Mouse (Mus musculus): ENCODE measurements around the gene Cdca7.

Gene Cdca7

GRCm38 (mm10) chr2:72491650-72492049, 15.7 kb downstream of the Cdca7 start:
- no peak for DNase-seq (ENCODE audit: extremely low spot score, low spot score)

DNA sequence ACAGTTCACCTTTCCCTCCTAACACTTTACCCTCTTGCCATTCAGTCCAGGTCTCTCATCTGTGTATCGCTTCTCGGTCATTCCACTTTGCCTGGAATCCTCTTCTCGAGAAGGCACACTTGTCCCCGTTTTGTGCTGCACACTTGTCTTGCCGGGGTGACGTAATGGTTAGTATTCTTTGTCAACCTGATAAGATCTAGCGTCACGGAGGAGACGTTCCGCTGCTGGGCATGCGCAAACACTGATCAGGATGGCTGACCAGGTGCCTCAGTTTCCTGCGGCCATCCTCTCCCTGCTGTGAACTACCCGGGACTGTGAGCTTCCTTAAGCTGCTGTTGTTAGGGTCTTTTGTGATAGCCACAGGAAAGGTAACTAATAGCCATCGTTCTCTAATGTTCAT, 17.1 kb downstream of the Cdca7 start:
- DNase-seq (ENCODE audit: extremely low spot score, low spot score) = no peak

DNA sequence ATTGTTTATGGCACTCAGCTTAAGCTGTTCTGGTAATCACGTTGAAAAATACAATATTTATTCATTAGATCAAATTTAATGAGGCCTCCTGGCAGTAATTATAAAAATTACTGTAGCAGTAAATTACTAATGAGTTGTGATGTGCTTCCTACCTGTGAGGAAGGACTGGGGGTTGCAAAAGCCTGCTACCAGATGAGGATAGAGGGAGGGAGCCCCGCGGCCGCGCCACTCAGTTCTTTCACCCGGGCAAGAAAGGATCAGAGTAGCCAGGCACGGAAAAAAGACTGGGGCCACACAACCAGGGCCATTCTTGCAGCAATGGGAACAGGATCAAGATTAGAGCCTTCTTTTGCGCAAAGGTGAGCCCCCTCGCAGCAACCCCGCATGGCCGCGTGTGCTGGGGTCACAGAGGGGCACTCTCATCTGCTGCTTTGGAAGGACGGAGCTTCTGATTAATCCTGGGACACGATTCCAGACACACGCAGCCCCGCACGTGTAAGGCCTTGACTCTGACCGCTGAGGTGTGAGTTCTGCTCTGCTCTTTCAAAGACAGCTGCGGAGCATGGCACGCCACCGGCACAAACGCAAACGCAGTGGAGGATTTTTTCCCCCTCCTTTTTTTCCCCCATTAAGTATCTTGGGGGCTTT, 23.2 kb downstream of the Cdca7 start:
- peak; percentile 49 for DNase-seq (ENCODE audit: extremely low spot score, low spot score)

GRCm38 (mm10) chr2:72499782-72500411, 23.9 kb downstream of the Cdca7 start:
- peak; percentile 32 for DNase-seq (ENCODE audit: extremely low spot score, low spot score)

DNA sequence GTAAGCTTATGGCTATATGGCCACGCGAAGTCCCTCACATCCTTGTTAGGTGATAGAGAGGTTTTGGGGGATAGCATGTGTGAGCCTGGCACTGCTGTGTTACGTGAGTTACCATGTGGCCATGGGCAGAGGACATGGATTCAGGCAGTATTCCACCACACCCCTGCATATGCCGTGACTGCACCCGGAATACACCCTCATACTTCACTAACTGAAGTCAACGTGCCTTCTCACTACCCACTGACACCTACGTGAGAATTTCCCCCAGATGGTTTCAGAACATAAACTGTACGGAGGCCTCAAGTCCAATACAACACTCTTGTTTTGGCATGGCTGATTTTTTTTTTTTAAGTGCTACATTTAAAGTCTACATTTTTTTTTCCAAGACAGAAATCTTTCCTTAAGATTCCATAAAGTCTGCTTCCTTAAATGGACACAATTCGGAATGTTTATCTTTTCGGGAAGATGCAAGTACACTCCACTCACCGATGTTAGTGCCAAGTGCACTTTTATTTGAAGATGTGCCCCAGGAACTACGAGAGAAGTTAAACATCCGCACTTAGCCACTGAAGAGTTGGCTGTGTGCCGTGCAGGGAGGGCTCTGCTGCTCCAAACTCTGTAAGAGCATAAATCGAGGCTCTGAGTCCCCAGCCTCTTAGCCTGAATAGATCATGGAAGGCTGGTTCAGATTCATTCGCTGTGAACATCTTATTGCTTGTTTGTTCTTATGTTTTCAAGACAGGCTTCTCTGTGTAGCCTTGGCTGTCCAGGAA, 26.3 kb downstream of the Cdca7 start:
- no peak for DNase-seq (ENCODE audit: extremely low spot score, low spot score)

DNA sequence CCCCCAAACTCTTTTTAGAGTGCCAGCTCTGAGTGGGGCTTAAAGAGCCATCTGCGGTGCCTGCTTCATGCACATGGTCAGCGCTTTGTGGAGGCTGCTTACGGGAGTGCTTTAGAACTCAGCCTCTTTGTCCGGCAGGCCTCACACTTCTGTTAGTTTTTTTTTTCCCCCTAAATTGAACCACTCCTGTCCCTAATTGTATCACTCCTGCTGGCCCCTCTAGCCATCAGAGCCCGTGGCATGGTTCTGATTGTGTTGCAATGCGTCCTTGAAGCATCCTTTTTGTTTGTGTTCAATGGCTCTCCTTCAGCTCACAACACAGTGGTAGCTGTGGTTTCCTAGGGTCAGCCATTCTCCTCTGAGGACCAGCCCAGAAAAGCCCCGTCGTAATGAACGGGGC, 27.7 kb downstream of the Cdca7 start:
- no peak for DNase-seq (ENCODE audit: extremely low spot score, low spot score)

- DNase-seq (ENCODE audit: extremely low spot score, low spot score) = no peak
Observed at GRCm38 (mm10) chr2:72507855-72508635, 32.1 kb downstream of the Cdca7 start.

GRCm38 (mm10) chr2:72508891-72509290, 32.9 kb downstream of the Cdca7 start:
- no peak for DNase-seq (ENCODE audit: extremely low spot score, low spot score)

- DNase-seq (ENCODE audit: extremely low spot score, low spot score) = no peak
Observed at GRCm38 (mm10) chr2:72515526-72515925, 39.6 kb downstream of the Cdca7 start.

DNA sequence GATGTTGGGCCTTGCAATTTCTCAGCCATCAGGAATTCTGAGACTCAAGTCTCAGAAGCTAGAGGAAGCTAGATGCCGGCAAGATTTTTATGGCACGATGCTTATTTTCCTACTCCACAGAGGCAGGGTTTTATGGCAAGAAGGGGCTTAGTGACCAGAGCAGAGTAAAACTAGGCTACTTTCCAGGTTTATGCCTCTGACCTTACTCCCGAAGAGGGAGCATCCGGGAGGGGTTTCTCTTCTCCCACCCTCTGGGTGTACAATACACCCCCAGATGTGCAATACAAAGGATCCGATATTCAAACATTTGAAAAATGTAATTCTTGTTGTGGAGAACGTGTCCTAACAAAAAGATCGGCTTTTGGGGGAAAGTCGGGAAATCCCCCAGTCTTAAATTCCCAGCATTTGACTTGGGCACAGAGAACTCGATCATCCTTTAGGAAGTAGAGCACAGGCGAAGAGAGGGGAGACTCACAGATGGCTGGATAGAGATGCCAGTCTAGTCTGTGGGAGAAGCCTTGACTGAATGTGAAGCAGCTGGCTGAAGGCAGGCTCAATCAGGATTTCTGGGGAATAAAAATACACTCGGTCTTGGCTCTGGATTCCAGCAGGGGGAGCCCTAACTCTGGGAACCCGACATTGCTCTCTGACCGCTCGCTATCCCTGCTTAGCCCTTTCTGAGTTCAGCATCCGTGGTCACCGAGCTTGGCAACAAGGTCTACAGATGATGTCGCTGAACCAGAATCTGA, 40.2 kb downstream of the Cdca7 start:
- peak; percentile 86 for DNase-seq (ENCODE audit: extremely low spot score, low spot score)

DNA sequence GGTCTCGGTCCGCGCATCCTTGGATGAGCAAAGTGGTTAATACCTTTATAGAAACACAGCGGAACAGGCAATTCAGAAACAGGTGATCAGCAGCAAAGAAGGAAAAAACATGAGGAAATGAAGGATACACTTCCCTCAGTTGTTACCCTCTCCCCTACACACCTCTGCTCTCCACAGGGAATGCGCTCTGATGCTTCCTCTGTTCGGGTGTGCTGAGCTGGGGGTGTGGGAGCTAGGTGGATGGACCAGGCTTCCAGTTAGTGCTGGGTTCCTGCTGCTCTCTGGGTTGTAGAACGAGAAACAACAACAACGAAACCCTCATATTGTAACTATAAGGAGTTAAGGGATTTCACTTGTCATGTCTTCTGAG, 40.7 kb downstream of the Cdca7 start:
- DNase-seq (ENCODE audit: extremely low spot score, low spot score) = no peak

GRCm38 (mm10) chr2:72524022-72524421, 48.1 kb downstream of the Cdca7 start:
- DNase-seq (ENCODE audit: extremely low spot score, low spot score) = no peak

DNA sequence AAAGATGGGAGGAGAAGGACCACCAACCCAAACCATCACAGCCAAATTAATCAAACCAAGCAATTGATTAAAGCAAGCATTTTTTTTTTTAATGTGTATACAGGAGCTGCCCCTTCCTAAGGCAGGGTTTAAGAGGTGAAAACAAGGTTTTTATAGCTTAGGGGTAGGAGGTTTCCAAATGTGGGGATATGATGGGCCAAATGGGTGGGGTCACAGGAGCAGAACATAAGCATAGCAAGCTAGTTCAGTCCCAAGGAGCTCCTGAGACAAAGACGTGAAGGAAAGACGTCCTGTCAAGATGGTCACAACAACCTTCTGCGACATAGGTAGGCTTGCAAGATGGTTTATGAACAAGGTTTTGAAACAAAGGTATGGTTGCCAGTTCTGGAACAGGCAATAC, 49.6 kb downstream of the Cdca7 start:
- no peak for DNase-seq (ENCODE audit: extremely low spot score, low spot score)

DNA sequence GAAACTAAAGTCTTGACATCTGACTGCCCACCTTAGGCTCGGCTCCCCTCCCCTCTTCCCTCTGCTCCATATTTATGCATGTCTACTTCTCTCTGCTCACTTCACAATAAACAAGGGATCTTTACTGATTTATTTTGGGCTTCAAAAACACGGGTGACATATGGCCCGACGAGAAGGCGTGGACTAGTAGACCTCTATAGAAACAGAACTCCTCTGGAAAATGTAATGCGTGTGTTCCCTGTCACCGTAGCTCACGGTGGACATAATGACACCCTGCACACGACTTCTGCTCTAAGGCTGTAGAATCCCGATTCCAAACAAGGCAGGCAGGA, 53.0 kb downstream of the Cdca7 start:
- no peak for DNase-seq (ENCODE audit: extremely low spot score, low spot score)

GRCm38 (mm10) chr2:72529358-72530319, 53.7 kb downstream of the Cdca7 start:
- peak; percentile 51 for DNase-seq (ENCODE audit: extremely low spot score, low spot score)

- no peak for DNase-seq (ENCODE audit: extremely low spot score, low spot score)
Observed at GRCm38 (mm10) chr2:72535889-72536288, 59.9 kb downstream of the Cdca7 start.
